Mouse (Mus musculus): ENCODE measurements around the gene Dazap2. TPM values are rescaled to one million over a fixed set of nuclear protein-coding genes. Genes with fewer than 3 reads are reported as not detected.

The Dazap2 gene
- polyA plus RNA-seq, 1 experiment from 2014 or later = 202 TPM

DNA sequence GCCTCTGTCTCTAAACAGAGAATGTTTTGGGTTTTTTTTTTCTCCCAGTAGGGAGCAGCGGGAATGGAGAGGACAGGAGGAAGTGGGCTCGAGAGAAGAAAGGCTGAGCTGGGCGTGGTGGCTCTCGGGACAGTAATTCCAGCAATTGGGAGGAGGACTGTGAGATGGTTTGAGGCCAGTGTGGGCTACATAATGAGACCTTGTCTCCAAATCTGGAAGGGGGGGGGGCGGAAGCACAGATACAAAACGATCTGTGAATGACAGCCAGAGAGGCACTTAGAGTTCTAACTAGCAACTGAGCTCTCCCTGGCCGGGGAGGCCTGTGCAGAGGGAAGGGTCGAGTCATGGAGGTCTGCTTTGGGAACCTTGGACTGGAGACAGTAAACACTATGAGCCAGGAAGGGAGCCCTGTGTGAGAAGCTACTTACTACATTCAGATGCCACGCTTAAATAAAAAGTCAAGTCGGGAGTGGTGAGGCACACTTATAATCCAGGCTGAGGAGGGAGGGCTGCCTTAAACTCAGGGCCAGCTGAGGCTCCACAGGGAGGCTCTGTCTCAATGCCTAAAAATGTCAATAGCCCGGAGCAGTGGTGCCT, 12.7 kb downstream of the Dazap2 start:
- Histone ChIP-seq H3K4me2 (peak overlapping the region; percentile 33; the same call in 1 of the 2 replicates), H3K27me3 (replicated peaks) (no peaks in the 10 kb centered on the region; the same call in 1 of the 2 replicates), H3K9me3 (no peaks in the 10 kb centered on the region), H3K9ac (peak overlapping the region; percentile 38; the same call in 1 of the 2 replicates), H3K4me3 (no peak overlapping the region), H3K27ac (replicated peaks) (peak overlapping the region; percentile 51), H3K36me3 (no peaks in the 10 kb centered on the region), H3K4me1 (peaks cover 12% of the 10 kb centered on the region)
- ATAC-seq (ENCODE audit: extremely low read depth, insufficient number of reproducible peaks, low FRiP score, low TSS enrichment) = no peak
- 6% methylated on average over 11 of the region's 11 CpGs for WGBS

DNA sequence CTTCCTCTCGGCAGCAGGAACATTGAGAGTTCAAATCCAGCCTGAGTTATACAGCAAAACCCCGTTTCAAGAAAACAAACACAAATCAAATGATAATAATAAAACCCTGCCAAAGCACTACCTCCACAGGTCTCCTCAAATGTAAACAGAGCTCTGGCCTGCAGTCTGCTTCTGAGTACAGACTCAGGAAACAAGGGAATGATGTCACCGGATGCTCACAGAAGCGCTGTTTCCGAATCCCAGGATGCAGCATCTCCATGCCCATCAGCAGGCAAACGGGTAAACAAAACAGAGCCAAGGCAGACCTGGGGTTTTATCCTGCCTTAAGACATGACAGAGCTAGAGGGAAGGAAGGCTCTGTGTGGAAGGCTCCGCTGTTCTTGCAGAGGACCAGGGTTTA, 13.6 kb downstream of the Dazap2 start:
- Histone ChIP-seq H3K36me3 (no peaks in the 10 kb centered on the region), H3K4me2 (no peak overlapping the region), H3K4me3 (no peak overlapping the region), H3K27ac (replicated peaks) (peak overlapping the region; percentile 51; the same call in 1 of the 2 replicates), H3K9me3 (no peaks in the 10 kb centered on the region), H3K27me3 (replicated peaks) (peaks cover 9% of the 10 kb centered on the region), H3K9ac (no peak overlapping the region), H3K4me1 (peaks cover 12% of the 10 kb centered on the region)
- ATAC-seq (ENCODE audit: extremely low read depth, insufficient number of reproducible peaks, low FRiP score, low TSS enrichment) = no peak
- WGBS = 48% methylated on average over 7 of the region's 7 CpGs

DNA sequence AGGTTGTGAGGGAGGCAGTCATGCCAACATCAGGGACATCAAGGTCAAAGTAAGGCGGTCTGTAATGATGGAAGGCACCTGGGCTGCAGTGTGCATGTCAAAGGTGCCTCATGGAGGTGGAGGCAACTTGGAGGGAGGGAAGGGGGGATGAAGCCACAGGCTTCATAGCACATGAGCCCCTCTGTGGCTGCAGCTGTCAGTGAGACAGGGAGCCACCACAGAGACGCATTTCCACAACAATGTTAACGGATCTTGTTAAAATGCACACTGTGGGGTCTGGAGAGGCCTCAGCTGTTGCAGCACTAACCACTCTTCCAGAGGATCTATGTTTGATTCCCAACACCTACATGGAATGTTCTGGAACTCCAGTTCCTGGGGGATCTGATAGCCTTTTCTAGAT, 15.0 kb downstream of the Dazap2 start:
- Histone ChIP-seq H3K27me3 (replicated peaks) (peaks cover 20% of the 10 kb centered on the region), H3K9ac (no peak overlapping the region), H3K4me2 (no peak overlapping the region), H3K4me1 (peaks cover 13% of the 10 kb centered on the region), H3K27ac (replicated peaks) (no peak overlapping the region), H3K9me3 (no peaks in the 10 kb centered on the region), H3K4me3 (no peak overlapping the region), H3K36me3 (no peaks in the 10 kb centered on the region)
- no peak for ATAC-seq (ENCODE audit: extremely low read depth, insufficient number of reproducible peaks, low FRiP score, low TSS enrichment)
- WGBS = 80% methylated on average over 3 of the region's 3 CpGs

DNA sequence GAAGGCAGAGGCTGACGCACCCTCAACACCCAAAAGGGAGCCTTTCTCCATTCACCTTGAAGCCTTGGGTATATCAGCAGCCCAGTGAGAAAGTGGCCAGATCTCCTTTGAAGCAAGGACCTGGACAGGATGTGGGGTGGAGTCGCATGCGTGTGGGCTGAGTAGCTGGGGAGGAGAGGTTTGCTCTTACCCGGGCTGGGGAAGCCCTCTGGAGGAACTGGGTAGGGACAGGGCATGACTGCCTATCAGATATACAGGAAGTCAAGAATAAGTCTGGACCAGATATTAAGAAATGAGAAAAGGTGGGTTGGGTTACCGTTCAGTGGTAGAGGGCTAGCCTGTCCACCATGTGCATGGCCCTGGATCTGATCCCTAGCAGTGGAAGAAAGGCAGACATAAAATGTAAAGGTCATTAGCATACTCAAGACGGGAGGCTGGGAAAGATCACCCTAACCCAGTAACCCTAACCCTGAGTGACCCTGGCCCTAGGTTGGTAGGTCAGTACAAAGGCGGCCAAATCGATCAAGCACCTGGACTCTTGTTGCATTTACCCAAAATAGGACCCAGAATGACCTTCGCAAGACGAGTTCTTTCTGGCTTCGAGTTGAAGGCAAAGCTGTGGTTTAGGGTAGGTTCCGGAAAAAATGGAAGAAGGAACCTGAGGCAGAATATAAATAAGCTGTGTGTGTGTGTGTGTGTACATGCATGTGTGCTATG, 16.5 kb downstream of the Dazap2 start:
- Histone ChIP-seq H3K4me3 (no peak overlapping the region), H3K4me1 (peaks cover 24% of the 10 kb centered on the region), H3K4me2 (no peak overlapping the region), H3K27ac (replicated peaks) (0 out of 2 replicates have a peak overlapping the region, but pooled peaks have one; percentile 5), H3K27me3 (replicated peaks) (peaks cover 34% of the 10 kb centered on the region), H3K9me3 (no peaks in the 10 kb centered on the region), H3K9ac (no peak overlapping the region), H3K36me3 (no peaks in the 10 kb centered on the region)
- 77% methylated on average over 12 of the region's 12 CpGs for WGBS
- ATAC-seq (ENCODE audit: extremely low read depth, insufficient number of reproducible peaks, low FRiP score, low TSS enrichment) = no peak

DNA sequence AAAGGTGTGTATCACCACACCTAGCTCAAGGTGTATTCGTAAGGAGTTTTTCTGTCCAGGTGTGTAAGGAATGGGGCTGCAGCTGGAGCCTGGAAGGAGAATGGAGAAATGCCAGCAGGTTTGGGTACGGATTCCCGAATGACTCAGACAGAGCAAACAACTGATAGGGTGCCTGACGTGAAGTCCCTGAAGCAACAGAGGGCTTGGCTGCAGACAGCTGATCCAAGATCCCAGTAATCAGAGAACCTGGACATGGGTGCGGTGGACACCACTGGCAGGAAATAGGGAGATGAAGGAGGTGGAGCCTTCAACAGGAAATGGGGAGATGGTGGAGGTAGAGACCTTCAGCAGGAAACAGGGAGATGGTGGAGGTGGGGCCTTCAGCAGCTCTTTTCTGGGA, 17.2 kb downstream of the Dazap2 start:
- 60% methylated on average over 5 of the region's 5 CpGs for WGBS

DNA sequence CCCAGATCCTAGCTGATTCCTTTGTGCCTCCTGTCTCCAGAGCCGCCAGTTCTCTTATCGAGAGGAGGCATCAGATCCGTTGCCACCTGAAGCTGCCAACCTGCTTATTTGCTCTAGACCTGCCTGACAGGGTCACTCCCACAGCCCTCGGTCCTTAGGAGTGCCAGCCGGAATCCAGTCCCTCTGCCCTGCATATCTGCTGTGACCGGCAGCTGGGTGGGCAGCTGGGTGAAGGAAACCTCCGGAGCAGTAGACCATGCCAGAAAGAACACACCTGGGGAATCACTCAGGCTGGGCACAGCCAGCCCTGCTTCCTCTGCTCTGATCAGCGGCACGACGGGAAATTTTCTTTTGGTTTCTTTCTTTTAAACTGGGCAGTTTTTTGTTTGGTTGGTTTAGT, 18.2 kb downstream of the Dazap2 start:
- Histone ChIP-seq H3K36me3 (no peaks in the 10 kb centered on the region), H3K4me2 (no peak overlapping the region), H3K4me1 (peaks cover 20% of the 10 kb centered on the region), H3K9me3 (no peaks in the 10 kb centered on the region), H3K9ac (no peak overlapping the region), H3K27ac (replicated peaks) (no peak overlapping the region), H3K4me3 (no peak overlapping the region), H3K27me3 (replicated peaks) (peaks cover 50% of the 10 kb centered on the region)
- no peak for ATAC-seq (ENCODE audit: extremely low read depth, insufficient number of reproducible peaks, low FRiP score, low TSS enrichment)
- 76% methylated on average over 10 of the region's 10 CpGs for whole genome bisulfite sequencing

More for the DNA sequence above, 17.2 kb downstream of the Dazap2 start:
- Histone ChIP-seq H3K4me3 (no peak overlapping the region), H3K4me1 (peaks cover 28% of the 10 kb centered on the region), H3K27me3 (replicated peaks) (peaks cover 42% of the 10 kb centered on the region), H3K27ac (replicated peaks) (no peak overlapping the region), H3K9me3 (no peaks in the 10 kb centered on the region), H3K4me2 (no peak overlapping the region), H3K36me3 (no peaks in the 10 kb centered on the region), H3K9ac (no peak overlapping the region)
- ATAC-seq (ENCODE audit: extremely low read depth, insufficient number of reproducible peaks, low FRiP score, low TSS enrichment) = no peak

DNA sequence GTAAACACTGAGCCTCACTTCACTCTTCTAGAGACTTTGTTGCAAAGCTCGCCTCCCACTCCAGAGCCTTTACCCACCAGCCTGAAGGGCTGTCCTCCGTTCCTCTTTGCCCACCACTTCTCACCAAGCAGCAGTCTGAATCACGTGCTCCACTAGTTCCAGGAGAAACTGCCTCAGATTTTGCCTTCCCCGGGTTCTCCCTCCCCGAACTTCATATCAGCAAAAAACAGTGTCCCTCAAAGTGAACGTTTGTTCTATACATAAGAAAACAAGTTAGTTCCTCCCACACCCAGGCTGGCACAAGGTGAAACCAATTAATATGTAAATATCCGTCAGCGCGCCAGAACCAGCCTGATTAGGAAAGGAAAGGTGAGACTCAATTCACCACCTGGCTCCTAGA, 20.1 kb downstream of the Dazap2 start:
- Histone ChIP-seq H3K4me1 (peaks cover 24% of the 10 kb centered on the region), H3K4me3 (peak overlapping the region; percentile 60), H3K9ac (0 out of 2 replicates have a peak overlapping the region, but pooled peaks have one; percentile 14), H3K27ac (replicated peaks) (no peak overlapping the region), H3K36me3 (no peaks in the 10 kb centered on the region), H3K4me2 (peak overlapping the region; percentile 83), H3K9me3 (no peaks in the 10 kb centered on the region), H3K27me3 (replicated peaks) (peaks cover 60% of the 10 kb centered on the region)
- no peak for ATAC-seq (ENCODE audit: extremely low read depth, insufficient number of reproducible peaks, low FRiP score, low TSS enrichment)
- WGBS = 8% methylated on average over 9 of the region's 9 CpGs

DNA sequence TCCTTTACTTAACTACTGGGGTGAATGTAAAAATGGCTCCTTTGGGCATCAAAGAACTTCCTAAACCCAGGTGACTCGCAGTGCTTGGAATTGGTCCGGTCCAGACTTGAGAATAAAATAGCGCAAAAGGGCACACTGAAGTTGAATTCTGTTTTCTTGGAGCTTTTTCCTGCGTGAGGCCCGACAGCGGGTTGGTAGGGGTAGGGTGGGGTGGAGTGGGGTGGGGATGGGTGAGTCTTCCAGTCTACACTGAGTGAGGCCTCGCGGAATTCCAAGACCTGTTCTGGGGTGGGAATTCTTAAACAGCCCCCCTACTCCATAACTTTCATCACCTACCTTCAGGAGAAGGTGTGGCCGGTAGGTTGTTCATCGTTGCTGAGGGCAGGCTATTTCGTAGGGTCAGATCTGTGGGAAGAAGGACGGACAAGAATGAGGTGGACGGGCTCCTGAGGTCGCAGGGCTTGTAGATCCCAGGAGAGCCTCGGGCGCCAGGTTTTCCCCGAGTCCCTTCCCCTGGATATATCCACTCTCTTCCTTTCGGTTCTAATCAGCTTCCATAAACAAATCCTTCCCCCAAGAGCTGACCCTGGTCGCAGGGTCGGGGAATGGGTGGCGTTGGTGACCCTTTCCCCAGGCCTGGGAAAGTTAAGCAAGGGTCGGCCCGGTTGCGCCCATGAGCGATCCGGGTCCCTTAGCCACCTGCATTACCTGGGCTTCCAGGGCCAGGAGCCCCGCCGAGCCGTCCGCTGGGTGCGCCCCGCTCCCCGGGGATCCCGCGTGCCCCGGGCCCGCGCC, 20.9 kb downstream of the Dazap2 start:
- no peak for ATAC-seq (ENCODE audit: extremely low read depth, insufficient number of reproducible peaks, low FRiP score, low TSS enrichment)
- Histone ChIP-seq H3K4me3 (peak overlapping the region; percentile 60), H3K27ac (replicated peaks) (no peak overlapping the region), H3K9ac (peak overlapping the region; percentile 79), H3K36me3 (no peaks in the 10 kb centered on the region), H3K27me3 (replicated peaks) (peaks cover 62% of the 10 kb centered on the region), H3K4me2 (peak overlapping the region; percentile 83), H3K9me3 (no peaks in the 10 kb centered on the region), H3K4me1 (peaks cover 31% of the 10 kb centered on the region)
- 2% methylated on average over 38 of the region's 38 CpGs for WGBS

DNA sequence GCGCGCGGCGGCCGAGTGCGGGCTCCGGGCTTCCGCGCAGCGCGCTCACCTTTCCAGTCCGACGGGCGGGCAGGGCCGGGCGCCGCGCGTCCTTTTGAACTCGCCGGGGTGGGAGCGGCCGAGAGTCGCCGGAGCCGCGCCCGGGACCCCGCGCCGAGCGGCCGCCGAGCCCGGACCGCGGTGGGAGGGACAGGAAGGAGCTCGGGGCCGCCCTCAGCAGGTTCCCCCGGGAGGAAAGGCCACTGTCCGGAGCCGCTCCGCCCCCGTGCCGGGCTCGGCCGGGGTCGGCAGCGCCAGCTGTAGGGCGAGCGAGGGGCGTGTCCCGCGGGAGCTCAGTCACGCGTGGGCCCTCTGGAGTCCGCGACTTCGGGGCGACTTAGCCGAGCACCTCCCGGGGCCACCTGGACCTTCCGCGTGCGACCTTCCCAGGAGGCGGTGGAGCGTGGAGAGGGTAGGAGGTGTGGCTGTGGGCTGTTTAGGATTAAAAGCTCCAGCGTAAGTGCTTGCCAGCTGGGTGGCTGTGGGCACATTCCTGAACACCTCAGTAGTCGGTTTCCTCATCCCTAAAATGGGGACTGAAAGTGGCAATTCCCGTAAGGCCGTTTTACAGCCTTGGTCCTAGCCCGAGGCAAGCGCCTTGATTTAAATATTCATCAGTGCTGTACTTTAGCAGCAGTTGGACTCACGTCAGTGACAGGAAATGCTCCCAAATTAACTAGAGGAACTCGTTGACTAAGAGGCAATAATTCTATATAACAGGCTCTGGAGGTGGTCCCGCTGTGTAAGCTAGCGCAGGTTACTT, 21.8 kb downstream of the Dazap2 start, which contains the start of gene Smagp:
TSS of gene Smagp (minus strand) at position 241 of the 802 bp plus-strand sequence.
- under 1% methylated on average over 59 of the region's 77 CpGs for WGBS
- Histone ChIP-seq H3K9me3 (no peaks in the 10 kb centered on the region), H3K4me3 (peak within 1 kb of the TSS; percentile 60), H3K4me1 (peaks cover 31% of the 10 kb centered on the region), H3K4me2 (peak within 1 kb of the TSS; percentile 83), H3K27ac (replicated peaks) (no peak within 1 kb of the TSS), H3K36me3 (no peaks in the 10 kb centered on the region), H3K9ac (peak within 1 kb of the TSS; percentile 79), H3K27me3 (replicated peaks) (peaks cover 62% of the 10 kb centered on the region)
- ATAC-seq (ENCODE audit: extremely low read depth, insufficient number of reproducible peaks, low FRiP score, low TSS enrichment) = 0 out of 2 replicates have a peak, but pooled peaks have one; percentile 5

DNA sequence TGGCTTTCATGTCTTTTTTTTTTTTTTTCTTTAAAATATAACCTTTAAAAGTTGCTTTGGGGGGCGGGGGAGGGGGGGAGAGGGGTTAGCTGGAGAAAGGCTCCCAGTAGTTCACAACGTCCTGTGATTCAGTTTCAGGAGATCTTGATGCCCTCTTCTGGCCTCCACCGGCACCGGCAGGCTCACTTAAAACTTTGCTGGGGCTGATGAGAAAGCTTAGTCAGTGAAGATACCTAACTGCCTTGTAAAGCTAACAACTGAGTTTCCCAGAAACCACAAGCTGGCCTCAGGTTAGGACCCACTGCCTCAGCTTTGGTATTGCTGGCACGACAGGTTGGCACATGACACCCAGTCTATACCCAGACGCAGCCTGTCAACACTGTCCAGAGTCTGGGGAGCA, 22.5 kb downstream of the Dazap2 start:
- WGBS = 11% methylated on average over 6 of the region's 6 CpGs
- H3K9me3 ChIP-seq = no peaks in the 10 kb centered on the region
- peaks cover 62% of the 10 kb centered on the region for H3K27me3 ChIP-seq (replicated peaks)
- H3K4me3 ChIP-seq = peak overlapping the region; percentile 60; the same call in 1 of the 2 replicates
- peak overlapping the region; percentile 83 for H3K4me2 ChIP-seq
- H3K4me1 ChIP-seq = peaks cover 31% of the 10 kb centered on the region
- H3K27ac ChIP-seq (replicated peaks) = no peak overlapping the region
- no peaks in the 10 kb centered on the region for H3K36me3 ChIP-seq
- H3K9ac ChIP-seq = no peak overlapping the region
- no peak for ATAC-seq (ENCODE audit: extremely low read depth, insufficient number of reproducible peaks, low FRiP score, low TSS enrichment)

Measured in heart, embryonic 13.5 days (tissue).